Mouse (Mus musculus): ENCODE measurements around the gene Nfia. TPM values are rescaled to one million over a fixed set of nuclear protein-coding genes. Genes with fewer than 3 reads are reported as not detected.

Nfia gene
- polyA plus RNA-seq, 2 experiments: 51.9 to 71.2 TPM

DNA sequence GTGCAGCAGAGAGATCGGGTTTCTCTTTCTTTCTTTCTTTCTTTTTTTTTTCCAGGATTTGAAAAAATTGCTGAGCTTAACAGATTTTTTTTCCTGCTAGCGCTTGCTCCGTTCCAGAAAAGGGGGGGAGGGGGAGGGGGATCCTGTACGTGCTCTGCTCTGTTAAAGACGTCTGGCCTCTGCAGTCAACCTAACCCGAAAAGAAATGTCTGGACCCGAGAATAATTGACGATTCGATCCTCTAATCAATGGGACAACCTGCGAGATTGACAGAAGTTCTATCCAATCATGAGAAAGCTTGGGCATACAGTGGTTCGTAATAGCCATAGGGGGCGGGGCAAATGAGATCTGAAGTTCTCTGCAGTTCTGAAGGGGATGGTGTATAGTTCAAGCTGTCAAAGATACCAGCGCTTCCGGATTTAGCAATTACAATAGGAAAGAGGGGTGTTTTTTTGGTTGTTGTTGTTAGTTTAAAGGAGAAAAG, 618 bp downstream of the Nfia start:
- peak overlapping the region; percentile 38 for H3K9ac ChIP-seq (ENCODE audit: low read depth, low read length, severe bottlenecking)
- WGBS: 0% methylated on average over 14 of the region's 14 CpGs

GRCm38 (mm10) chr4:97773791-97774190, 1.3 kb downstream of the Nfia start:
- Histone ChIP-seq H3K9ac (ENCODE audit: low read depth, low read length, severe bottlenecking) (no peak overlapping the region), H3K4me3 (replicated peaks; ENCODE audit: low read length) (peak overlapping the region; percentile 44; the same call in 1 of the 2 replicates), H3K9me3 (ENCODE audit: control insufficient read depth, low read length) (no peaks in the 10 kb centered on the region), H3K27me3 (ENCODE audit: control insufficient read depth, insufficient read depth, low read length) (no peaks in the 10 kb centered on the region), H3K36me3 (ENCODE audit: control insufficient read depth, insufficient read depth, low read length) (no peaks in the 10 kb centered on the region), H3K27ac (replicated peaks; ENCODE audit: low read depth, low read length) (peak overlapping the region; percentile 65), H3K4me1 (ENCODE audit: control insufficient read depth, insufficient read depth, low read length) (peaks cover 24% of the 10 kb centered on the region), H3K4me2 (replicated peaks; ENCODE audit: low read depth, low read length, severe bottlenecking) (peak overlapping the region; percentile 63)
- whole genome bisulfite sequencing: 63% methylated on average over 2 of the region's 2 CpGs
- DNase-seq (ENCODE audit: low spot score) (no peak), ATAC-seq (ENCODE audit: low FRiP score, low read depth) (no peak)
- TF ChIP-seq POLR2A (IDR thresholded peaks at IDR 0.05; ENCODE audit: borderline replicate concordance, extremely low read depth, insufficient read depth, insufficient read length): no peak

More for the DNA sequence above, 618 bp downstream of the Nfia start:
- peak overlapping the region; percentile 44 for H3K4me3 ChIP-seq (replicated peaks; ENCODE audit: low read length)
- no peak for TF ChIP-seq POLR2A (IDR thresholded peaks at IDR 0.05; ENCODE audit: borderline replicate concordance, extremely low read depth, insufficient read depth, insufficient read length)
- no peaks in the 10 kb centered on the region for H3K27me3 ChIP-seq (ENCODE audit: control insufficient read depth, insufficient read depth, low read length)
- peaks cover 24% of the 10 kb centered on the region for H3K4me1 ChIP-seq (ENCODE audit: control insufficient read depth, insufficient read depth, low read length)
- ATAC-seq (ENCODE audit: low FRiP score, low read depth) (peak; percentile 74), DNase-seq (ENCODE audit: low spot score) (peak; percentile 100)
- H3K9me3 ChIP-seq (ENCODE audit: control insufficient read depth, low read length): no peaks in the 10 kb centered on the region
- peak overlapping the region; percentile 94 for H3K27ac ChIP-seq (replicated peaks; ENCODE audit: low read depth, low read length)
- no peaks in the 10 kb centered on the region for H3K36me3 ChIP-seq (ENCODE audit: control insufficient read depth, insufficient read depth, low read length)
- H3K4me2 ChIP-seq (replicated peaks; ENCODE audit: low read depth, low read length, severe bottlenecking): peak overlapping the region; percentile 63

GRCm38 (mm10) chr4:97774446-97774950, 2.0 kb downstream of the Nfia start:
- no peaks in the 10 kb centered on the region for H3K27me3 ChIP-seq (ENCODE audit: control insufficient read depth, insufficient read depth, low read length)
- H3K4me1 ChIP-seq (ENCODE audit: control insufficient read depth, insufficient read depth, low read length): peaks cover 24% of the 10 kb centered on the region
- ATAC-seq (ENCODE audit: low FRiP score, low read depth) (no peak), DNase-seq (ENCODE audit: low spot score) (peak; percentile 69)
- H3K27ac ChIP-seq (replicated peaks; ENCODE audit: low read depth, low read length): peak overlapping the region; percentile 99
- peak overlapping the region; percentile 97 for H3K4me3 ChIP-seq (replicated peaks; ENCODE audit: low read length)
- WGBS: 8% methylated on average over 4 of the region's 4 CpGs
- H3K36me3 ChIP-seq (ENCODE audit: control insufficient read depth, insufficient read depth, low read length): no peaks in the 10 kb centered on the region
- no peaks in the 10 kb centered on the region for H3K9me3 ChIP-seq (ENCODE audit: control insufficient read depth, low read length)
- no peak for TF ChIP-seq POLR2A (IDR thresholded peaks at IDR 0.05; ENCODE audit: borderline replicate concordance, extremely low read depth, insufficient read depth, insufficient read length)
- peak overlapping the region; percentile 84 for H3K4me2 ChIP-seq (replicated peaks; ENCODE audit: low read depth, low read length, severe bottlenecking)
- H3K9ac ChIP-seq (ENCODE audit: low read depth, low read length, severe bottlenecking): peak overlapping the region; percentile 100; the same call in 1 of the 2 replicates

DNA sequence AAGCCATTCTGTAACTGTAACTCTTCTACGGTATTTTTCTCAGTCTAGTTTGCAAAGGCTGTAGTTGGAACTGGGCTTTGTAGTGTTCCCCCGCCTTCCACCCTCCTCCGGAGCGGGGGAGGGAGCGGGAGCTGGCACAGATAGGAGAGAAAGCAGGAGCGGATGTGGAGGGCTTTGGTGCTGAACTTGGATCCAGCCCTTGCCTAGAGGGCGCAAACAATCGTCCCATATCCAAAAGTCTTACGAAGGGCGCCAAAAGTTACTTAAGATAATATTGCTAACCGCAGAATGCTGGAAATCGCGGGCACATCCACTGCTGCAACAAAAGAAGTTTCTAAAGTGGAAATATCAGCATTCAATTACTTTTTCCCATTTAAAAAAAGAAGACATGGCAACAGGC, 2.5 kb downstream of the Nfia start:
- H3K4me3 ChIP-seq (replicated peaks; ENCODE audit: low read length): peak overlapping the region; percentile 97
- DNase-seq (ENCODE audit: low spot score) (peak; percentile 86), ATAC-seq (ENCODE audit: low FRiP score, low read depth) (no peak)
- H3K9me3 ChIP-seq (ENCODE audit: control insufficient read depth, low read length): no peaks in the 10 kb centered on the region
- H3K9ac ChIP-seq (ENCODE audit: low read depth, low read length, severe bottlenecking): peak overlapping the region; percentile 100
- peak overlapping the region; percentile 99 for H3K27ac ChIP-seq (replicated peaks; ENCODE audit: low read depth, low read length)
- under 1% methylated on average over 13 of the region's 13 CpGs for WGBS
- no peaks in the 10 kb centered on the region for H3K27me3 ChIP-seq (ENCODE audit: control insufficient read depth, insufficient read depth, low read length)
- H3K36me3 ChIP-seq (ENCODE audit: control insufficient read depth, insufficient read depth, low read length): no peaks in the 10 kb centered on the region
- peaks cover 24% of the 10 kb centered on the region for H3K4me1 ChIP-seq (ENCODE audit: control insufficient read depth, insufficient read depth, low read length)
- no peak for TF ChIP-seq POLR2A (IDR thresholded peaks at IDR 0.05; ENCODE audit: borderline replicate concordance, extremely low read depth, insufficient read depth, insufficient read length)
- peak overlapping the region; percentile 84 for H3K4me2 ChIP-seq (replicated peaks; ENCODE audit: low read depth, low read length, severe bottlenecking)

- H3K27ac ChIP-seq (replicated peaks; ENCODE audit: low read depth, low read length): peak overlapping the region; percentile 99
- TF ChIP-seq POLR2A (IDR thresholded peaks at IDR 0.05; ENCODE audit: borderline replicate concordance, extremely low read depth, insufficient read depth, insufficient read length): no peak
- peak overlapping the region; percentile 84 for H3K4me2 ChIP-seq (replicated peaks; ENCODE audit: low read depth, low read length, severe bottlenecking)
- peak overlapping the region; percentile 100 for H3K9ac ChIP-seq (ENCODE audit: low read depth, low read length, severe bottlenecking)
- peak; percentile 37 for DNase-seq (ENCODE audit: low spot score)
- H3K9me3 ChIP-seq (ENCODE audit: control insufficient read depth, low read length): no peaks in the 10 kb centered on the region
- no peaks in the 10 kb centered on the region for H3K36me3 ChIP-seq (ENCODE audit: control insufficient read depth, insufficient read depth, low read length)
- ATAC-seq (ENCODE audit: low FRiP score, low read depth): no peak
- under 1% methylated on average over 20 of the region's 20 CpGs for WGBS
- peak overlapping the region; percentile 97 for H3K4me3 ChIP-seq (replicated peaks; ENCODE audit: low read length)
- H3K4me1 ChIP-seq (ENCODE audit: control insufficient read depth, insufficient read depth, low read length): peaks cover 24% of the 10 kb centered on the region
- H3K27me3 ChIP-seq (ENCODE audit: control insufficient read depth, insufficient read depth, low read length): no peaks in the 10 kb centered on the region
Observed at GRCm38 (mm10) chr4:97775494-97776265, 3.1 kb downstream of the Nfia start.

Data from limb, embryonic 14.5 days (tissue).